Mouse (Mus musculus) bone marrow macrophage, adult 2 months (primary cell): ENCODE data around the gene Ctf1. TPM values are rescaled to one million over a fixed set of nuclear protein-coding genes. Genes with fewer than 3 reads are reported as not detected.
"Not testable (repeated sequence)": the region's sequence is repeated elsewhere in the genome, so short reads cannot be mapped to it uniquely, and the experiment has no call there.

ENCODE experiments used
- H3K27ac ChIP-seq: 2 replicates; pipeline ENCODE4 v1.5.1; 2012; ENCODE audit warnings: low read depth, low read length; ENCODE audit not compliant: insufficient read depth
- H3K4me1 ChIP-seq: 2 replicates; pipeline ENCODE4 v1.6.1; 2012; ENCODE audit warnings: low read length; ENCODE audit not compliant: control insufficient read depth, insufficient read depth
- H3K4me3 ChIP-seq: 2 replicates; pipeline ENCODE4 v1.5.1; 2012; ENCODE audit warnings: mild to moderate bottlenecking, low read length, moderate library complexity; ENCODE audit not compliant: insufficient read depth
- CTCF ChIP-seq: IDR thresholded peaks from 2 replicates; pipeline ENCODE4 v1.5.1; 2012; ENCODE audit warnings: low read depth, mild to moderate bottlenecking, low read length, moderate library complexity
- POLR2A ChIP-seq: IDR thresholded peaks from 2 replicates; pipeline ENCODE4 v1.6.1; 2012; ENCODE audit warnings: mild to moderate bottlenecking, low read depth, low read length, borderline replicate concordance
- polyA plus RNA-seq: library from polyadenylated mRNA; stranded (reverse); fragments of >200 nt; gene quantifications from 2 replicates; pipeline ENCODE4 v1.2.4, GENCODE M21; 2012; ENCODE audit not compliant: missing spikeins, insufficient read depth, insufficient read length

Gene Ctf1
- polyA plus RNA-seq, 1 experiment, result not detected

DNA sequence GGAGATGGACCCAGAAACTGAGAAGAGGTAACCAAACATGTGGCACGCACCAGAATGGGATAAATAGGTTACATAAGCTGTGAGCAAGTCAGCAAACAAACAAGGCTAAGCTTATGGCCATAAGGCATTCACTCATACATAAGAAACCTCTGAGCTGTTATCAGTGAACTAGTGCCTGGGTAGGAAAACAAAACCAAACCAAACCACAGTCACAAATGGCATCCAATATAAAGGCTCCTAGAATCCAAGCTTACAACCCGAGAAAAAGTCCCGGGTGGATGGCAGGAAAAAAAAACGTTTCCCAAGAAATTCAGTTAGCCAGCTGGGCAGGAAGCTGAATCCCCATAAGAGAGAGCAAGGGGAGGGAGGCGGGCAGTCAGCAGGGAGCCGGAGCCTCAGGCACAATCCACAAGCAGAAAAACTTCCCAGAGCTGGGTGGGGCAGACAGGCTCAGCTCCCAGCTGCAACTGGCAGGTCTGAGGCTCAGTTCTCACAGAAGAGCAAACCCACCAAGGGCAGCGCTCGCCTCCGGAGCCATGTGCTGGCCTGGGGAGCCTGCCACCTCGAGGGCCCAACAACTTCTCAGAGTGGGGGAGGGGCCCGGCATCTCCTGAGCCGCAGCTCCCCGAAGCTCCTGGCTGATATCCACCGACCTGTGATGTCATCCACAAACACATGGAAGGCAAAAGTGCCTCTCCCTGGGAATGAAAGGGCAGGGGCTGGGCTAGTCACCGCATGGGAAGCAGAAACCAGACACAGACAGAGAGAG is 21.1 kb upstream of the Ctf1 start:
- Histone ChIP-seq H3K27ac (no peak overlapping the region), H3K4me3 (no peak overlapping the region), H3K4me1 (no peaks in the 10 kb centered on the region)
- no peak for TF ChIP-seq CTCF
- TF ChIP-seq POLR2A, result no peak

- Histone ChIP-seq H3K4me1 (no peaks in the 10 kb centered on the region), H3K4me3 (no peak overlapping the region), H3K27ac (no peak overlapping the region)
- TF ChIP-seq POLR2A, result no peak
- no peak for TF ChIP-seq CTCF
These were observed 19.2 kb upstream of the Ctf1 start for GRCm38 (mm10) chr7:127693290-127693689.

- not testable (repeated sequence) for H3K4me1 ChIP-seq, H3K27ac ChIP-seq, H3K4me3 ChIP-seq
These were observed 18.8 kb upstream of the Ctf1 start for GRCm38 (mm10) chr7:127693730-127694129.

GRCm38 (mm10) chr7:127698986-127699385 is 13.6 kb upstream of the Ctf1 start:
- Histone ChIP-seq H3K4me3 (no peak overlapping the region), H3K4me1 (peaks cover 4% of the 10 kb centered on the region; the same call in 1 of the 2 replicates), H3K27ac (no peak overlapping the region)
- TF ChIP-seq CTCF (no peak), POLR2A (no peak)

- Histone ChIP-seq H3K4me1 (peaks cover 4% of the 10 kb centered on the region; the same call in 1 of the 2 replicates), H3K27ac (no peak overlapping the region), H3K4me3 (no peak overlapping the region)
- TF ChIP-seq POLR2A (no peak), CTCF (no peak)
These were observed 11.7 kb upstream of the Ctf1 start for GRCm38 (mm10) chr7:127700712-127701331.

DNA sequence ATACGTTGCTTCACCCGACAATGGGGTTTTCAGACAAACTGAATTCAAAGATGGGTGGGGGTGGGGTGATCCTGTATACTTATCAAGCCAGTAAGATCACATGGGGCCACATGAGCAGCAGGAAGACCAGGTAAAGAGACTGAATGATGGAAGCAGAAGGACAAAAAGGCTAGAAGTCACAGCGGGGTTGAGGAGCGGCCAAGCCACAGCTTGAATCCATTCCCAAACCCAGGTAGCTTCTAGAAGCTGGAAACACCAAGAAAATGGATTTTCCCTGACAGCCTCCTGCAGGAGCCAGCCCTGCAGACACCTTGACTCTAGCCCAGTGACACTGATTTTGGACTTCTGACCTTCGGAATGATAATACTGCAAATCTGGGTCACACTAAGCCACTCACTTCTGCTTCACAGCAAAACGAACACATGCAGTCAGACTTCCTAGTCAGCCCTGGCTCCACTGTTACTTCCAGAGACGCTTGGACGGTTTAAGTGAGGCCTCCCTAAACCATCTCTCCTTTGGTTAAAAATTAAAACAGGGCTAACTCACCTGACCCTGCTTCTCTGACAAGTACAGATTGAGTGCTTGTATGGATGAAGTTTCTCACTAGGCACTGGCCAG is 8.9 kb upstream of the Ctf1 start:
- TF ChIP-seq POLR2A (no peak), CTCF (no peak)
- H3K4me1 ChIP-seq, result peaks cover 9% of the 10 kb centered on the region; the same call in 1 of the 2 replicates
- H3K27ac ChIP-seq, result no peak overlapping the region
- no peak overlapping the region for H3K4me3 ChIP-seq

GRCm38 (mm10) chr7:127704598-127704997 is 7.9 kb upstream of the Ctf1 start:
- Histone ChIP-seq H3K4me3 (no peak overlapping the region), H3K4me1 (peaks cover 7% of the 10 kb centered on the region; the same call in 1 of the 2 replicates), H3K27ac (no peak overlapping the region)
- TF ChIP-seq POLR2A, result no peak

GRCm38 (mm10) chr7:127705706-127706105 is 6.8 kb upstream of the Ctf1 start:
- no peak for TF ChIP-seq CTCF
- TF ChIP-seq POLR2A, result no peak
- Histone ChIP-seq H3K4me1 (peaks cover 7% of the 10 kb centered on the region; the same call in 1 of the 2 replicates), H3K4me3 (no peak overlapping the region)

GRCm38 (mm10) chr7:127707045-127707956 is 5.2 kb upstream of the Ctf1 start:
- peak overlapping the region; percentile 62 for H3K4me3 ChIP-seq
- peak overlapping the region; percentile 19; the same call in 1 of the 2 replicates for H3K27ac ChIP-seq
- peaks cover 7% of the 10 kb centered on the region; the same call in 1 of the 2 replicates for H3K4me1 ChIP-seq
- no peak for TF ChIP-seq POLR2A
- no peak for TF ChIP-seq CTCF

More at GRCm38 (mm10) chr7:127705706-127706105, 6.8 kb upstream of the Ctf1 start:
- no peak overlapping the region for H3K27ac ChIP-seq

DNA sequence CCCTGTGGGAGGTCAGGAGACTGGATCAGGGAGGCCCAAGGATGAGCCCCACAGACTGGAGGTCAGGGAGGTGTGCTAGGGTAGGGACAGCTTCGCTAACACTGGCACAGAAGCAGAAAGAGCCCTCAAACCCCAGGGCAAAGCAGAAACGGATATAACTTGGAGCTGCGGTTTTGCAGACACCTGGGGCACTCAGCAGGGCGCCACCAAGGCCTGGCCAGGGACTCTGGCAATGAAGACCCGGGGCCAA is 4.7 kb upstream of the Ctf1 start:
- TF ChIP-seq POLR2A (no peak), CTCF (no peak)
- Histone ChIP-seq H3K4me3 (peak overlapping the region; percentile 62), H3K27ac (peak overlapping the region; percentile 19; the same call in 1 of the 2 replicates), H3K4me1 (peaks cover 7% of the 10 kb centered on the region; the same call in 1 of the 2 replicates)
